Mouse (Mus musculus) activated CD4-positive, CD25-positive, alpha-beta regulatory T cell, adult 4 months (primary cell): ENCODE measurements around the gene Apol9b. TPM values are rescaled to one million over a fixed set of nuclear protein-coding genes. Genes with fewer than 3 reads are reported as not detected.

Experiments
- ATAC-seq: one replicate; pipeline ENCODE4 v1.8.0; 2017
- polyA plus RNA-seq, 2 experiments: library from polyadenylated mRNA; unstranded; fragments of 100-300 nt; shearing (Covaris generic); gene quantifications; one replicate each; pipeline ENCODE4 v1.2.1; 2017

The Apol9b gene
- polyA plus RNA-seq, 2 experiments from 2014 or later, result 43.8 to 61.2 TPM

- no peak for ATAC-seq
These were observed 53.7 kb downstream of the Apol9b start for GRCm38 (mm10) chr15:77782449-77783014.

GRCm38 (mm10) chr15:77784039-77784824 lies 55.4 kb downstream of the Apol9b start:
- no peak for ATAC-seq

DNA sequence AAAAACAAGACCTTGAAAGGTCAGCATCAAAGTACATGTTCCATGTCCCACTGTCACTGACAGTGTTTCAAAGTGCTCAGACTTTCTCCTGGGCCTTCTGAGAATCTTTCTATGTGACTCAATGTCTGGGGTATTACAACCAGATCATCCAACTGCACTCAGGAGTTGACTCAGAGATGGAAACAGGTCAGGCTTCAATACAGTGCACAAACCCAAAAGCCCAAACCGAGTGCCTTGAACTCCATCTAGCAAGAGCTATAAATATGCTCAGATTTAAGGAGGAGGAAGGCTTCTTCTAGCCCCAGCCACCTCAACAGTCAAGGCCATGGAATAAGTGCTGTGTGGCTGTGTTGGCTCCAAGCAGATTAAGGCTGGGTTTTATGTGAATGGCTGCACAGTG lies 57.0 kb downstream of the Apol9b start:
- no peak for ATAC-seq

Other genes with a start within 250 kb of the Apol9b start
- gene Apol11a, start 220.8 kb upstream of the Apol9b start, polyA plus RNA-seq, result under 1 TPM in 1 of 2 experiments, not detected in 1; 0.27 TPM
- gene Apol7c, start 195.7 kb upstream of the Apol9b start, polyA plus RNA-seq, result not detected
- gene 1700025B11Rik, start 167.1 kb upstream of the Apol9b start, polyA plus RNA-seq, result not detected
- gene Apol10b, start 132.9 kb upstream of the Apol9b start, polyA plus RNA-seq, result 1 to 10 TPM; 3.3 to 7.0 TPM
- not detected for gene Gm36245, start 129.8 kb upstream of the Apol9b start, polyA plus RNA-seq
- gene Apol11b, start 85.8 kb upstream of the Apol9b start, polyA plus RNA-seq, result 1 to 10 TPM in 1 of 2 experiments, under 1 TPM in 1; 0.22 to 2.4 TPM
- 10 to 100 TPM; 36.7 to 51.7 TPM for gene Apol7e, start 30.2 kb upstream of the Apol9b start, polyA plus RNA-seq
- not detected for gene Apol8, start 28.0 kb downstream of the Apol9b start, polyA plus RNA-seq
- gene Myh9, start 113.1 kb downstream of the Apol9b start, polyA plus RNA-seq, result 100 to 1,000 TPM; 243 to 280 TPM
- gene Txn2, start 200.0 kb downstream of the Apol9b start, polyA plus RNA-seq, result 100 to 1,000 TPM; 219 to 245 TPM
- gene Foxred2, start 227.7 kb downstream of the Apol9b start, polyA plus RNA-seq, result 1 to 10 TPM; 2.0 TPM
- gene Eif3d, start 241.8 kb downstream of the Apol9b start, polyA plus RNA-seq, result 100 to 1,000 TPM; 169 to 182 TPM